Mouse (Mus musculus): ENCODE data around the gene Slc13a1. TPM values are rescaled to one million over a fixed set of nuclear protein-coding genes. Genes with fewer than 3 reads are reported as not detected.

Slc13a1 gene
- total and polyA plus RNA-seq, 2 experiments from 2014 or later = 0.04 TPM; not detected in 1

DNA sequence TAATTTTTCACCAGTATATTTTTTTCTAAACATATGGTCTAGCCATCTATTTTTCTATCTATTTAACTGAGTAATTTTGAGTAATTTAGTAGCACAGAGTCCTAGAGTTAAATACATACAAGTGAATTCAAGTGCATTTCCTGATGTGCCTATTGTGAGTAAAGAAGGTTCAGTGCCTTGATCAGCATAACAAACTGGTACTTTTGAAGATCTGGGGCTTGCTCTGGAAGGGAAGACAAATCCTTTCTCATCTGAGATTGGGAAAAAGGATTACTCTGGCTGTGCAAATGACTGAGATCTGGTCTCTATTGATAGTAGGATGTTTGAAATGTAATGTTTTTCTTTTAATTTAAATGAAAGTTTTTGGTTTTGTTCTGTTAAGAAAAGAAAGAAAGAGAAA, 124.4 kb downstream of the Slc13a1 start:
- H3K27me3 ChIP-seq (ENCODE audit: control insufficient read depth, insufficient read depth, low read length) = no peaks in the 10 kb centered on the region
- H3K9ac ChIP-seq (replicated peaks; ENCODE audit: low read depth, low read length) = no peak overlapping the region
- TF ChIP-seq CTCF (IDR thresholded peaks at IDR 0.05; ENCODE audit: low read depth) (no peak), EP300 (IDR thresholded peaks at IDR 0.05; ENCODE audit: low read depth) (no peak)
- ATAC-seq (ENCODE audit: insufficient read depth, low read depth) (no peak), DNase-seq (ENCODE audit: low spot score) (no peak)
- no peaks in the 10 kb centered on the region for H3K36me3 ChIP-seq (replicated peaks; ENCODE audit: control insufficient read depth, insufficient read depth, low read length)
- H3K9me3 ChIP-seq (replicated peaks; ENCODE audit: control insufficient read depth, low read length) = no peaks in the 10 kb centered on the region
- H3K4me2 ChIP-seq (ENCODE audit: low read depth, low read length) = no peak overlapping the region
- no peak overlapping the region for H3K27ac ChIP-seq (ENCODE audit: low read depth)
- H3K4me3 ChIP-seq (ENCODE audit: low read depth, low read length) = no peak overlapping the region
- no peaks in the 10 kb centered on the region for H3K4me1 ChIP-seq (ENCODE audit: control insufficient read depth, insufficient read depth)

Small RNA genes lying within 50 kb of the gene (microRNA-seq; reads per million reads assigned to microRNA genes)
- gene Gm26386 = not detected

Other genes starting within 250 kb of the Slc13a1 start
- gene Tas2r118, start 198.0 kb downstream of the Slc13a1 start, total RNA-seq (2014; rRNA removed; ENCODE audit: low replicate concordance) = not detected in 2 replicates
- gene Tas2r118, start 198.0 kb downstream of the Slc13a1 start, polyA plus RNA-seq (2015; fragmentation: Nextera tagmentation; extraction: Ambion mirVana) = not detected in 2 replicates